Mouse (Mus musculus): ENCODE measurements around the gene Usf1. TPM values are rescaled to one million over a fixed set of nuclear protein-coding genes. Genes with fewer than 3 reads are reported as not detected.

The Usf1 gene
- polyA plus RNA-seq, 1 experiment from 2014 or later: 66.4 TPM

DNA sequence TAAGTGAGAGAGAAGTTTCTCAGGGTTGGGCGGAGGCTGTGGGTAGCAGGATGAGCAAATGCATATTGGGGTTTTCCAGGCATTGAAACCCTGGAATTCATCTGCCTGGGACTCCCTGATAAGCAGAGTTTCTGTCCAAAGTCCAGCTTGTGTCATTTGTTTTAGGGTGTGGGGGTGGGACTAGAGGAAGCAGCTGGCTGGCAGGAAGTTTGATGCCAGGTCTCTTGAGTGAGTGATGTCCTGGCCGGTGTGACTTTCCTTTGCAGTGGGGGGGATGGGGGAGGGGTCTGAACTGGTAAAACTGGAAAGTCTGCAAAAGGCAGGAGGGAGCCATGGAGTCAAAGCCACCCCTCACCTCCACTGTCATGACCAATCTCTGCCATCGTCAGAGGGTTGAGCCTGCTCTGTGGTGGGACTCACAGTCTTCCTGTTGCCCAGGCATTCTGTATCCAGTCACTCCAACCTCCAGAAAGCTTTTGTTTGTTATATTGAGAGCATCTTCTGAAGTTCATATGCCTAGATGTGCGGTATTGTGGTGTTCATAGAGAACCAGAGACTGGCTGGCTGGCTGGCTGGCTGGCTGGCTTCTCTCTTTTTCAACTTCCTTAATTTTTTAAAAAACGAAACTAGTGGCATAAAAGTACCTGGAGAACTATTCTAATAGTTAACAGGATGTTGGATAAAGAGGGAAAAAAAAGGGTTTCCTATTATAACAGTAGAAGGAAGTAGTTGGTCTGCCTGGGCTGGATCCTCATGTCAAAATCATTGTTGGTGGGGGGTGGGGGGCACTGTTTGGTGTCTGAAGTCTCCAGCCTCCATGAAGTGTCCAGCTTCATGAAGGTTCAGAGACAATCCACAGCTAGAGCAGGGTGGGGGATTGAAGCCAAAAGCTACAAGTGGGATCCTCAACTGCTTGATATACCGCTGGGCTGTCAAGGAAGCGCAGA is 30.6 kb downstream of the Usf1 start:
- Histone ChIP-seq H3K36me3 (ENCODE audit: insufficient read depth, low read length) (no peaks in the 10 kb centered on the region), H3K4me1 (ENCODE audit: insufficient read depth, low read depth, low read length) (peaks cover 12% of the 10 kb centered on the region), H3K9me3 (ENCODE audit: low read length) (no peaks in the 10 kb centered on the region), H3K4me3 (ENCODE audit: low read depth, low read length) (0 out of 2 replicates have a peak overlapping the region, but pooled peaks have one; percentile 15), H3K9ac (replicated peaks; ENCODE audit: low read depth) (no peak overlapping the region), H3K27me3 (replicated peaks; ENCODE audit: insufficient read depth, low read length) (no peaks in the 10 kb centered on the region), H3K27ac (ENCODE audit: low read length) (peak overlapping the region; percentile 95), H3K4me2 (replicated peaks; ENCODE audit: low read depth, low read length) (peak overlapping the region; percentile 72)
- DNase-seq (ENCODE audit: low spot score) (peak; percentile 72), ATAC-seq (peak; percentile 17)
- TF ChIP-seq EP300 (IDR thresholded peaks at IDR 0.05): peak; percentile 75
- no peak for TF ChIP-seq CTCF (IDR thresholded peaks at IDR 0.05)
- WGBS: 25% methylated on average over 7 of the region's 7 CpGs

DNA sequence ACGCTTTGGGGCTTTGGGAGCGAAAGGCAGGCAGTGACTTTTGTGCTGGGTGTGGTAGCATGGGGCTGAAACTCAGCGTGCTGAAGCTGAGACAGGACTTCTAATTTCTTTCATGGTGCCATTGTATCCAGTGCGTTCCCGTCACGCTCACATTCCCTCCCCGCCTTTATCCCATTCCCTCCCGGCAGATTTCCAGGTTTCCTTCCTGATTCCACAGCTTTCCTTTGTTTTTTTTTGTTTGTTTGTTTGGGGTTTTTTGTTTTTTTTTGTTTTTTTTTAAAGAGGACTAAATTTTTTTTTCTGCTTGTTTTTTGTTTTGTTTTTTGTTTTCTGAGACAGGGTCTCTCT is 31.3 kb downstream of the Usf1 start:
- H3K4me1 ChIP-seq (ENCODE audit: insufficient read depth, low read depth, low read length): peaks cover 13% of the 10 kb centered on the region
- 0 out of 2 replicates have a peak overlapping the region, but pooled peaks have one; percentile 15 for H3K4me3 ChIP-seq (ENCODE audit: low read depth, low read length)
- H3K9ac ChIP-seq (replicated peaks; ENCODE audit: low read depth): no peak overlapping the region
- H3K9me3 ChIP-seq (ENCODE audit: low read length): no peaks in the 10 kb centered on the region
- H3K27me3 ChIP-seq (replicated peaks; ENCODE audit: insufficient read depth, low read length): no peaks in the 10 kb centered on the region
- peak overlapping the region; percentile 95 for H3K27ac ChIP-seq (ENCODE audit: low read length)
- H3K4me2 ChIP-seq (replicated peaks; ENCODE audit: low read depth, low read length): peak overlapping the region; percentile 72
- DNase-seq (ENCODE audit: low spot score): peak; percentile 40
- WGBS: 40% methylated on average over 8 of the region's 8 CpGs
- TF ChIP-seq EP300 (IDR thresholded peaks at IDR 0.05): no peak; the same call in 1 of the 2 replicates
- TF ChIP-seq CTCF (IDR thresholded peaks at IDR 0.05): no peak
- no peak for ATAC-seq
- no peaks in the 10 kb centered on the region for H3K36me3 ChIP-seq (ENCODE audit: insufficient read depth, low read length)

GRCm38 (mm10) chr1:171445050-171445449 is 33.9 kb downstream of the Usf1 start:
- H3K27ac ChIP-seq (ENCODE audit: low read length): no peak overlapping the region
- H3K4me2 ChIP-seq (replicated peaks; ENCODE audit: low read depth, low read length): no peak overlapping the region
- no peak overlapping the region for H3K9ac ChIP-seq (replicated peaks; ENCODE audit: low read depth)
- no peak for ATAC-seq
- TF ChIP-seq EP300 (IDR thresholded peaks at IDR 0.05) (no peak), CTCF (IDR thresholded peaks at IDR 0.05) (peak; percentile 30)
- no peak for DNase-seq (ENCODE audit: low spot score)
- H3K27me3 ChIP-seq (replicated peaks; ENCODE audit: insufficient read depth, low read length): no peaks in the 10 kb centered on the region
- H3K9me3 ChIP-seq (ENCODE audit: low read length): no peaks in the 10 kb centered on the region
- no peak overlapping the region for H3K4me3 ChIP-seq (ENCODE audit: low read depth, low read length)
- no peaks in the 10 kb centered on the region for H3K36me3 ChIP-seq (ENCODE audit: insufficient read depth, low read length)
- peaks cover 8% of the 10 kb centered on the region for H3K4me1 ChIP-seq (ENCODE audit: insufficient read depth, low read depth, low read length)
- WGBS: 48% methylated on average over 5 of the region's 5 CpGs

DNA sequence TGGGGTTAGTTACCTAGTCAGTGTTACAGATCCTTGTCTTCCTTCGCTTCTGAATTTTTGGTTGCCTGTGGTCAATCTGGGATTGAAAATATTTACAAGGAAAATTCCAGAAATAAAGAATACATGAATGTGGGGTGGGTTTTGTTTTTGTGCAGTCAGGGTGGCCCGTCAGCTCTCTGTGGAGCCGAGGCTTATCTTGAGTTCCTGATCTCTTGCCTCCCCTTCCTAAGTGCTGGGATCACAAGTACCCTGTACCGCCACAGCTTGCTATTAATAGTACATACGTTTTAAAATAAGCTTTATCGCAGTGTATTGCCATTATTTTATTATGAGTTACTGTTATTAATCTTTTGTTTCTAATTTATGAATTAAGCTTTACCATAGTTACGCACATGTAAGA is 35.7 kb downstream of the Usf1 start:
- Histone ChIP-seq H3K4me2 (replicated peaks; ENCODE audit: low read depth, low read length) (peak overlapping the region; percentile 14; the same call in 1 of the 2 replicates), H3K36me3 (ENCODE audit: insufficient read depth, low read length) (no peaks in the 10 kb centered on the region), H3K9ac (replicated peaks; ENCODE audit: low read depth) (no peak overlapping the region), H3K4me1 (ENCODE audit: insufficient read depth, low read depth, low read length) (peaks cover 8% of the 10 kb centered on the region; the same call in 1 of the 2 replicates), H3K27me3 (replicated peaks; ENCODE audit: insufficient read depth, low read length) (no peaks in the 10 kb centered on the region), H3K9me3 (ENCODE audit: low read length) (no peaks in the 10 kb centered on the region), H3K27ac (ENCODE audit: low read length) (0 out of 2 replicates have a peak overlapping the region, but pooled peaks have one; percentile 32), H3K4me3 (ENCODE audit: low read depth, low read length) (no peak overlapping the region)
- DNase-seq (ENCODE audit: low spot score) (peak; percentile 62), ATAC-seq (peak; percentile 49; the same call in 1 of the 2 replicates)
- WGBS: 30% methylated on average over 7 of the region's 7 CpGs
- no peak for TF ChIP-seq CTCF (IDR thresholded peaks at IDR 0.05)
- TF ChIP-seq EP300 (IDR thresholded peaks at IDR 0.05): no peak; the same call in 1 of the 2 replicates

DNA sequence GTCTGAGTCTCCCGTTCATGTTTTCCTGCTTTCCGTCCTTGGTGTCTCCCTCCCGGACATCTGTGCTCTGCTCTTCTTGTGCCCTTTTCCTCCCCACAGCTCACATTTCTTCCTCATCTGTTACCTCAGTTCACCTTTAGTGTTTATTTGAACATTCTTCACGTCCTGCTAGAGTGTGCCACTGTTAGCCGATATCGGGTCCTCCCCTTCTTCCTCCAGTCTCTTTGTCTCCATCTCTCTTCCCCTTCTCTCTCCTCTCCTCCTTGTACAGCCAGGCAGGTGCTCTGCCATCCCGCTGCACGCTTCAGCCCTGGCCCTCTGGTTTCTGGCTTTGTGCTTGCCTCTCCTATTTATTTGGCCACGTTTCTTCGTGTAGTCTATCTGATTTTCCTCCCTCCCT is 36.6 kb downstream of the Usf1 start:
- no peak for ATAC-seq
- DNase-seq (ENCODE audit: low spot score): no peak
- H3K4me3 ChIP-seq (ENCODE audit: low read depth, low read length): no peak overlapping the region
- peak overlapping the region; percentile 4; the same call in 1 of the 2 replicates for H3K27ac ChIP-seq (ENCODE audit: low read length)
- 10% methylated on average over 10 of the region's 10 CpGs for WGBS
- peaks cover 8% of the 10 kb centered on the region; the same call in 1 of the 2 replicates for H3K4me1 ChIP-seq (ENCODE audit: insufficient read depth, low read depth, low read length)
- TF ChIP-seq CTCF (IDR thresholded peaks at IDR 0.05) (no peak), EP300 (IDR thresholded peaks at IDR 0.05) (no peak)
- H3K27me3 ChIP-seq (replicated peaks; ENCODE audit: insufficient read depth, low read length): no peaks in the 10 kb centered on the region
- H3K9ac ChIP-seq (replicated peaks; ENCODE audit: low read depth): peak overlapping the region; percentile 5; the same call in 1 of the 2 replicates
- H3K9me3 ChIP-seq (ENCODE audit: low read length): no peaks in the 10 kb centered on the region
- peak overlapping the region; percentile 14; the same call in 1 of the 2 replicates for H3K4me2 ChIP-seq (replicated peaks; ENCODE audit: low read depth, low read length)
- no peaks in the 10 kb centered on the region for H3K36me3 ChIP-seq (ENCODE audit: insufficient read depth, low read length)

- no peak overlapping the region for H3K4me2 ChIP-seq (replicated peaks; ENCODE audit: low read depth, low read length)
- DNase-seq (ENCODE audit: low spot score) (no peak), ATAC-seq (no peak)
- no peak overlapping the region for H3K9ac ChIP-seq (replicated peaks; ENCODE audit: low read depth)
- H3K27me3 ChIP-seq (replicated peaks; ENCODE audit: insufficient read depth, low read length): no peaks in the 10 kb centered on the region
- H3K36me3 ChIP-seq (ENCODE audit: insufficient read depth, low read length): no peaks in the 10 kb centered on the region
- TF ChIP-seq EP300 (IDR thresholded peaks at IDR 0.05): no peak
- no peak for TF ChIP-seq CTCF (IDR thresholded peaks at IDR 0.05)
- 57% methylated on average over 11 of the region's 11 CpGs for WGBS
- H3K27ac ChIP-seq (ENCODE audit: low read length): no peak overlapping the region
- H3K9me3 ChIP-seq (ENCODE audit: low read length): no peaks in the 10 kb centered on the region
- H3K4me3 ChIP-seq (ENCODE audit: low read depth, low read length): no peak overlapping the region
- peaks cover 8% of the 10 kb centered on the region; the same call in 1 of the 2 replicates for H3K4me1 ChIP-seq (ENCODE audit: insufficient read depth, low read depth, low read length)
These were observed 38.9 kb downstream of the Usf1 start for GRCm38 (mm10) chr1:171450062-171450461.

All from lung, postnatal 0 days (tissue).